Mouse (Mus musculus) midbrain, embryonic 11.5 days (tissue): ENCODE results near the gene Bin2. TPM values are rescaled to one million over a fixed set of nuclear protein-coding genes. Genes with fewer than 3 reads are reported as not detected.

Experiments used
- ATAC-seq: fragments of 200-750 bp; cut with Nextera tagmentation; 2 replicates; pipeline ENCODE4 v1.8.0; 2017; ENCODE audit warnings: moderate TSS enrichment, moderate library complexity; ENCODE audit not compliant: low FRiP score
- DNase-seq: peaks from one replicate; pipeline ENCODE4 v3.0.0; 2015; ENCODE audit warnings: low spot score; ENCODE audit errors: missing footprints
- H3K27ac ChIP-seq: fragments of 300-500 bp; sonication (generic); 2 replicates; pipeline ENCODE4 v1.5.1; 2014; ENCODE audit warnings: low read depth, low read length
- H3K27me3 ChIP-seq: fragments of 300-500 bp; sonication (generic); 2 replicates; pipeline ENCODE4 v1.6.1; 2014; ENCODE audit warnings: mild to moderate bottlenecking, low read length, moderate library complexity, mixed read lengths; ENCODE audit not compliant: control insufficient read depth, insufficient read depth
- H3K36me3 ChIP-seq: fragments of 300-500 bp; sonication (generic); 2 replicates; pipeline ENCODE4 v1.6.1; 2014; ENCODE audit warnings: mild to moderate bottlenecking, low read length, moderate library complexity, mixed read lengths; ENCODE audit not compliant: control insufficient read depth, insufficient read depth
- H3K4me1 ChIP-seq: fragments of 300-500 bp; sonication (generic); 2 replicates; pipeline ENCODE4 v1.6.1; 2014; ENCODE audit warnings: low read length; ENCODE audit not compliant: control insufficient read depth, insufficient read depth
- H3K4me2 ChIP-seq: fragments of 300-500 bp; sonication (generic); 2 replicates; pipeline ENCODE4 v1.6.1; 2014; ENCODE audit warnings: mild to moderate bottlenecking, moderate library complexity
- H3K4me3 ChIP-seq: fragments of 300-500 bp; sonication (generic); 2 replicates; pipeline ENCODE4 v1.5.1; 2014; ENCODE audit warnings: low read depth, low read length
- H3K9ac ChIP-seq: fragments of 300-500 bp; sonication (generic); 2 replicates; pipeline ENCODE4 v1.6.1; 2014; ENCODE audit warnings: low read length
- H3K9me3 ChIP-seq: fragments of 300-500 bp; sonication (generic); 2 replicates; pipeline ENCODE4 v1.6.1; 2016; ENCODE audit warnings: low read length; ENCODE audit not compliant: control insufficient read depth
- WGBS: fragments of 180-500 bp; shearing (Covaris S2); extraction: QIAGEN DNeasy Blood & Tissue Kit; methylation state at CpG from one replicate; pipeline ENCODE4 v1.1.7; 2014; 5-methylcytosine and 5-hydroxymethylcytosine counted together
- polyA plus RNA-seq: library from polyadenylated mRNA; unstranded; fragments of >200 nt; fragmentation: Nextera tagmentation; extraction: Ambion mirVana; gene quantifications from 2 replicates; pipeline ENCODE4 v1.2.1, GENCODE M21; 2014

Gene Bin2
- polyA plus RNA-seq = 3.4 TPM in 2 replicates

DNA sequence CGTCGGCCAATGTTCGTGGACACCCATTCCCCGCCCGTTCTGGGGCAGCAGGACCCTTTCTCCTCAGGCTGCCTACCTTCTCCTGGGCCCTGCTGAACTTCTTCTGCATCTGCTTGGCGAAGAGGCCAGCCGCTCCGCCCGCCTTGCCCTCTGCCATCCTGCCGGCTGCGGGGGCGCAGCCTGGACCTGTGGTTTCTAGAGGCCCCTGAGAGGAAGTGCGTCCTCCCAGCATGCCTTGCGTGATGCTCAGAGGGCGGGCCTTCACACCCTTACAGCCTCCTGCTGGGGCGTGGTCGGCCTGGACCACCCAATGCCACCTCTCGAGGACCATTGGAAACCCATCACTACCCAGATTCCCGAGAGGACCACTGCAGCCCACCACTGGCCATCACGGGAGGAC lies at the start of gene Bin2:
Bin2 (minus strand) TSS at position 217 of the 400 bp plus-strand sequence.
- H3K4me1 ChIP-seq = peaks cover 2% of the 10 kb centered on the region
- no peak within 1 kb of the TSS for H3K4me3 ChIP-seq
- no peaks in the 10 kb centered on the region for H3K27me3 ChIP-seq
- 93% methylated on average over 20 of the region's 20 CpGs for WGBS
- no peaks in the 10 kb centered on the region for H3K9me3 ChIP-seq
- DNase-seq = no peak
- no peak within 1 kb of the TSS for H3K4me2 ChIP-seq
- H3K36me3 ChIP-seq = no peaks in the 10 kb centered on the region
- no peak for ATAC-seq
- H3K27ac ChIP-seq = no peak within 1 kb of the TSS
- H3K9ac ChIP-seq = no peak within 1 kb of the TSS

DNA sequence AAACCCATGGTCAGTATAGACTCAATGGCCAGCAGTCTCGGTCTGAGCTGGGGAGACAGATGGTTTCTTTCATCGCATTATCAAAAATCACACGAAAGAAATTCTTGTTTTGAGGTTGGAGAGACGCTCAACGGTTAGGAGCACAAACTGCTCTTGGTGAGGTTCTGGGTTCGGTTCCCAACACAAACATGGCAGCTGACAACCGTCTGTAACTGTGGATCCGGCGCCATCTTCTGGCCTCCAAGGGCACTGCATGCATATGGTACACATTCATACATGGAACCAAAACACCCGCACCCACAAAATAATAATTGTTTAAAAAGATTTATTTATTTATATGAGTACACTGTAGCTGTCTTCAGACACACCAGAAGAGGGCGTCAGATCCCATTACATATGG lies 49.2 kb upstream of the Bin2 start:
- no peak for DNase-seq
- H3K4me3 ChIP-seq = no peak overlapping the region
- no peak overlapping the region for H3K27ac ChIP-seq
- H3K4me1 ChIP-seq = no peaks in the 10 kb centered on the region
- H3K36me3 ChIP-seq = no peaks in the 10 kb centered on the region
- H3K9ac ChIP-seq = no peak overlapping the region
- no peaks in the 10 kb centered on the region for H3K27me3 ChIP-seq
- 81% methylated on average over 11 of the region's 11 CpGs for WGBS
- H3K4me2 ChIP-seq = no peak overlapping the region
- no peaks in the 10 kb centered on the region for H3K9me3 ChIP-seq
- ATAC-seq = no peak

DNA sequence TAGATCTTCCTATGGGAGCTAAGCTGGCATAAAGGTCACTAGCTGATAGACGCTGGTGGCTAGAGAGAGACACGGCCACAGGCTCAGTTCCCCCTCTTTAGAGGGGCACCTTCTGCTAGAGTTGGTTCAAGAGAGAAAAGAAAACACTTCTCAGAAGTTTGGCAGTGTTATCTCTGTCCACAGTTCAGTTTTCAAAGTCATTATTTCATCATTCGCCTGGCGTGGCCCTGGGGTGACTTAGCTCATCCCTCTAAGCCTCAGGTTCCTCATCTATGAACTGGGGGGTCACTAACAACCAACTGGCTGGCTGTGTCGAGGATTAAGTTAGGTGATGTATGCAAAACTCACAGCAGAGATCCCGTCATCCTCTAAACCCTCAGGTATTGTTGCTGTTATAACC lies 48.6 kb upstream of the Bin2 start:
- H3K4me3 ChIP-seq = no peak overlapping the region
- DNase-seq (no peak), ATAC-seq (no peak)
- H3K9me3 ChIP-seq = no peaks in the 10 kb centered on the region
- no peaks in the 10 kb centered on the region for H3K4me1 ChIP-seq
- H3K27me3 ChIP-seq = no peaks in the 10 kb centered on the region
- H3K27ac ChIP-seq = no peak overlapping the region
- no peaks in the 10 kb centered on the region for H3K36me3 ChIP-seq
- H3K4me2 ChIP-seq = no peak overlapping the region
- WGBS = 87% methylated on average over 6 of the region's 6 CpGs
- no peak overlapping the region for H3K9ac ChIP-seq

DNA sequence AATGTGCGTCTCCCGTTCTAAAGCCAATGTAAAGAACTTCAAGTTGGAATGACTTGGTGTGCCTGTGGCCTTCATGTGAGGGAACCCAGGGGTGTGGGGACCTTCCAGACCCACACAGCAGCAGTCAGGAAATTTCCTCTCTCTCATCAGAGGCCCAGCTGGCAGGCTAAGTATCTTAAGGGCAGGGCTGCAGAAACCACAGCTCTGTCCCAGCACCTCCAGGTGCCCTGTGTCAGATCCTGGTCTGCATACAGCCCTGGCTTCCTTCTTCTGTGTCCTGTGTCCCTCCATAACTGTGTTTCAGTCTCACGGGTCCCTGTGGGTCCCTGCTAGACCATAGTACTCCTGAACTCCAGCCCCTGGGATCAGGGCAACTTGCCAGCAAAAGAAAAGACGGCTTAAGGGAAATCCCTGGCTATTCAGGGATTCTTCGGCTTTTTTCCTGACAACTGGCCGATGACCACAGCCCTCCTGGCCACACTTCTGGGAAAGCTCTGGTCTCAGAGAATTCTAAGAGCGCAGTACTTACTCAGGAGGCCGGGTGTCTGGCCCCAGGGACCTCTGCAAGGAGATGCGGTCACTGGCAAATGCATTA lies 46.1 kb upstream of the Bin2 start:
- Histone ChIP-seq H3K27me3 (no peaks in the 10 kb centered on the region), H3K9me3 (no peaks in the 10 kb centered on the region; the same call in 1 of the 2 replicates), H3K36me3 (no peaks in the 10 kb centered on the region), H3K4me2 (no peak overlapping the region), H3K4me1 (no peaks in the 10 kb centered on the region), H3K9ac (no peak overlapping the region), H3K4me3 (no peak overlapping the region), H3K27ac (no peak overlapping the region)
- WGBS = 43% methylated on average over 9 of the region's 9 CpGs
- DNase-seq = no peak
- no peak for ATAC-seq

DNA sequence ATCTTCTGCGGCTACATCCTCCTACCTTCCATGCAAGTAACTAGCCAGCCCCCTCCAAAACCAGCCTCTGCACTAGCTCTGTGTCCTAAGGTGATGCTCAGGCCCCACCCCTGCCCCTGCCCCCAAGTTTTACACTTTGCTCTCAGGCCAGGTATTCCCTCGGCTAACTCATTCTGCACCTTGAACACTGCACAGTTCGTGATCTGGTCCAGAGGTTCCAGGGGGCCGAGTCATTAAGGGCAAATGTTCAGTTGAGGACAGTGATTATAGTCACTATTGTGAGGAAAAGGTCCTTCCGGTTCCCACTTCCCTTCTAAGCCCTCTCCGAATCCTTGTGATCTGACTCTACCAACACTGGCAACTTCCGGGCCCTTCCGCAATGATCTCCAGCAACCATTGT lies 45.1 kb upstream of the Bin2 start:
- DNase-seq (no peak), ATAC-seq (no peak)
- no peaks in the 10 kb centered on the region for H3K4me1 ChIP-seq
- H3K36me3 ChIP-seq = no peaks in the 10 kb centered on the region
- no peaks in the 10 kb centered on the region; the same call in 1 of the 2 replicates for H3K9me3 ChIP-seq
- H3K9ac ChIP-seq = no peak overlapping the region
- WGBS = 93% methylated on average over 8 of the region's 8 CpGs
- no peak overlapping the region for H3K4me3 ChIP-seq
- no peak overlapping the region for H3K27ac ChIP-seq
- H3K4me2 ChIP-seq = no peak overlapping the region
- H3K27me3 ChIP-seq = no peaks in the 10 kb centered on the region

DNA sequence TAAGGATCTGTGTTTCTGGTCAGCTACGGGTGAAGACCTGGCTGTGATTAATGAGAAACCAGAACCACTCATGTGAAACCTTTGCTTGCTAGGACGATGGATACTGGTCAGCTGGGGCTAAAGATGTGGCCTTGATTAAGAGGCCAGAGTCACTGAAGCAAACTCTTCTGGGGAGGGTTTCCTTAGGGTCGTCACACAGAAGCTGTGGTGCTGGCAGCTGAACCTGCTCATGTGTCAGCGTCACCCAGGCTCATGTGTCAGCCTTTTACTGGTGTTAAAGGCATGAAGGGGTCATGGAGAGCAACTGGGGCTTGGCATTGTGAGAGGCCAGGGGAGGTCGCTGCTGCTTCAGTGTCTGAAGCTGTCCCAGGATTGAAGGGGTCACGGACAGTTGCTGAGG lies 41.5 kb upstream of the Bin2 start:
- Histone ChIP-seq H3K9me3 (no peaks in the 10 kb centered on the region; the same call in 1 of the 2 replicates), H3K4me1 (no peaks in the 10 kb centered on the region)
- no peak for DNase-seq

DNA sequence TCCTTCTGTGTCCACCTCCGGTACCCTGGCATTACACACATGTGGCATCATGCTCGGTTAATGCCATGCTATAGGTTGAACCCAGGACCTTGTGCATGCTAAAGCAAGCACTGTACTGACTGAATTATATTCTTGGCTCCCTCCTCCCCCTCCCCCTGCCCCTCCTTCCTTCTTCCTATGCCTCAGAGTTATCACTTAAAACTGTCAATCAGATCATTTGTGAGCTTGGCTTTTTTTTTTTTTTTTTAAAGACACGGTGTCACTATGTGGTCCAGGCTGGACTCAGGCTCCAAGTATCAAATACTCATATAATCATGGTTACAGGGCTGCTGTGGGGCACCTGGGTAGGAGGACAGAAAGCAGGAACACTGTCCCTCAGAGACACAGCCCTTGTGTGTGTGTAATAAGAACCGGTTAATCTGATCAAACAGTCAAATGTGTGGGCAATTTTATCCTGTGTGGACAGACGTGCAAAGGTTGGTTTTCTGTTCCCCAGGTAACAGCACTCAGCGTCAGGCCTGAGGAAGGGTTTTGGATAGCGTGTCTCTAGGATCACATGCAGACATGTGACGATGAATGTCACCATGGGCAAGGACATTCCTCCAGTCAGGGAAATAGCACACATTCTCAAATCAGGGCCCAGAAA lies 39.2 kb upstream of the Bin2 start:
- ATAC-seq (no peak), DNase-seq (no peak)
- 0 out of 2 replicates have a peak, but pooled peaks cover 4% of the 10 kb centered on the region for H3K27me3 ChIP-seq
- H3K4me1 ChIP-seq = 0 out of 2 replicates have a peak, but pooled peaks cover 2% of the 10 kb centered on the region
- H3K9me3 ChIP-seq = no peaks in the 10 kb centered on the region; the same call in 1 of the 2 replicates
- H3K36me3 ChIP-seq = no peaks in the 10 kb centered on the region
- H3K4me3 ChIP-seq = no peak overlapping the region
- 77% methylated on average over 8 of the region's 8 CpGs for WGBS
- H3K4me2 ChIP-seq = no peak overlapping the region
- H3K9ac ChIP-seq = no peak overlapping the region
- no peak overlapping the region for H3K27ac ChIP-seq

More for the DNA sequence above, 41.5 kb upstream of the Bin2 start:
- Histone ChIP-seq H3K4me3 (no peak overlapping the region), H3K27ac (no peak overlapping the region), H3K36me3 (no peaks in the 10 kb centered on the region), H3K27me3 (no peaks in the 10 kb centered on the region), H3K4me2 (no peak overlapping the region), H3K9ac (no peak overlapping the region)
- ATAC-seq = no peak
- WGBS = 68% methylated on average over 6 of the region's 6 CpGs

DNA sequence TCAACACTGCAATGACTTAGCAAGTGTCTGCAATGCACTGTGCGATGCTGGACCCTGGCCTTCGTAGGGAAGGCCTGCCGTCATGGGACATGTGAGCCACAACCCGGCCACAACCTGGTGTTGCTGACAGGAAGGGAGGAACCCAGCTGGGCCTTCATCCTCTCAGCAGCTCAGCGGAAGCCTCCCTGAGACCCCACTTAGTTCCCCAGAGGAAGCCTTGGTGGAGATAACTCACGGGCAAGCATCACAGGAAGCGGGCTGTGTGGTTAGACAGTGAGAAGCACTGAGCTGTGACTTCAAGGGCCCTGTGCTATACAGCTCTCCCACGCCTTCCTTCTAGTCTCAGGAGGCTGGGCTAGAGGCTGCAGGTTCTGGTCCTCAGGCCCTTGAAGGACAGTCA lies 36.9 kb upstream of the Bin2 start:
- Histone ChIP-seq H3K27ac (no peak overlapping the region), H3K9ac (no peak overlapping the region), H3K4me1 (0 out of 2 replicates have a peak, but pooled peaks cover 2% of the 10 kb centered on the region), H3K4me3 (no peak overlapping the region), H3K9me3 (no peaks in the 10 kb centered on the region), H3K4me2 (no peak overlapping the region), H3K27me3 (peaks cover 4% of the 10 kb centered on the region; the same call in 1 of the 2 replicates), H3K36me3 (no peaks in the 10 kb centered on the region)
- no peak for ATAC-seq
- DNase-seq = no peak
- 73% methylated on average over 8 of the region's 8 CpGs for WGBS

DNA sequence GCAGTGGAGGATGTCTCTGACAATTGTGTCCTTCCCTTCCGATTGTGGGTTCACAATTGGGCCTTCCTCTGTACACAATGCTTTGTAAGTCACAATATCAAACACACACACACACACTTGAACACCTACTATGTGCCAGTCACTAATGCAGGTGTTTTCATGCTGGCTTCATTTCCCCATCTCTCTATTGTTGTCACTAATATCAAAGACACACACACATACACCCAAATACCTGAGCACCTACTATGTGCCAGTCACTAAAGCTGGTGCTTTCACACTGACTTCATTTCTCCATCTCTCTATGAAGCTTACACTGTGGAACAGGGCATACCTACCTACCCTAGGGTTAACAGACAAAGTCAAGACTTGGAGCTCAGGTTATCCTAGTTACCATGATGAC lies 36.0 kb upstream of the Bin2 start:
- no peaks in the 10 kb centered on the region for H3K9me3 ChIP-seq
- no peak overlapping the region for H3K4me2 ChIP-seq
- H3K27me3 ChIP-seq = peaks cover 4% of the 10 kb centered on the region; the same call in 1 of the 2 replicates
- DNase-seq (no peak), ATAC-seq (no peak)
- H3K9ac ChIP-seq = no peak overlapping the region
- H3K36me3 ChIP-seq = no peaks in the 10 kb centered on the region
- H3K4me1 ChIP-seq = 0 out of 2 replicates have a peak, but pooled peaks cover 2% of the 10 kb centered on the region
- H3K27ac ChIP-seq = no peak overlapping the region
- 91% methylated on average over 1 of the region's 1 CpGs for WGBS
- H3K4me3 ChIP-seq = no peak overlapping the region
